Mouse (Mus musculus): ENCODE data around the gene Pgpep1l. TPM values are rescaled to one million over a fixed set of nuclear protein-coding genes. Genes with fewer than 3 reads are reported as not detected.
"Not testable (repeated sequence)": the region's sequence is repeated elsewhere in the genome, so short reads cannot be mapped to it uniquely, and the experiment has no call there.

The Pgpep1l gene
- polyA plus RNA-seq, 1 experiment from 2014 or later: not detected

DNA sequence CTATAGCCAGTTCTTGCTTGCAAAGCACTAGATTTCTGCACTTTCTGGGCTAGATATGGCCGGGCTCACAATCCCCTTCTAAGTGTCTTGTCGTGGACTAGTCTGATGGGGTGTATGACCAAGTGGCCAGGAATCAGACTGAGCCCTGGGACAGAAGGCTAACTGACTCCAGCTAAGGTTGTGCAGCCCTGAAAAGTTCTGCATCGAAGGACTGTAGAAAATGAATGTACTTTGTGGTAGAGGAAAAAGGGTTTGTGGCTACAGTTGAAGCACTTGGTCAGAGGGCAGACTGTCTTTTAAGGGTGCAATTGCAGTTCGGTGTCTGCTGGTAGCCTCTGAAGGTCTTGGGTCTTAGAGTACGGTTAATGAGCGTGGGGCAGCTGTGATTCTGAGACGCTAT is 15.4 kb upstream of the Pgpep1l start:
- Histone ChIP-seq H3K9me3 (no peaks in the 10 kb centered on the region), H3K4me3 (no peak overlapping the region), H3K27me3 (replicated peaks; ENCODE audit: low read depth, poor library complexity, severe bottlenecking) (peaks cover 52% of the 10 kb centered on the region), H3K27ac (replicated peaks) (0 out of 2 replicates have a peak overlapping the region, but pooled peaks have one; percentile 24), H3K36me3 (replicated peaks) (no peaks in the 10 kb centered on the region), H3K4me1 (peaks cover 51% of the 10 kb centered on the region)
- no peak for DNase-seq (ENCODE audit: low spot score)
- WGBS: 85% methylated on average over 7 of the region's 7 CpGs

DNA sequence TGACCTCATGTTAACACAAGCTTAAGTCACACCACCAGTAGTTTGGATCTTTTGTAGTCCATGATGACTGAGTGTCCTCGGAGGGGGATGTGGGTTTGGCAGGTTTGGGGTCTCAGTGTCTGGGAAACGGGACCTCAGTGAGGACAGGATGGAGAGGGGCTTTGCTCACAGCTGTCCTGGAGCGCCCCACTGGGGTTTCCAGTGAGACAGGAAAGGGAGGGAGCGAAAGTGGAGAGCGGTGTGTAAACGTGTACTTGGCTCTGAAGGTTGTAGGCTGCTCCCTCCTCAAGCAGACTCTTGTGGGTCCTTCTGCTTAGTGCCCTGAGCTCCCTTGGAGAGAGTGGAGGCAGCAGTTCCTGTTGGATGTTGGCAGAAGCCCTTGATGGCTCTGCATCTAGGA is 14.9 kb upstream of the Pgpep1l start:
- DNase-seq (ENCODE audit: low spot score): no peak
- Histone ChIP-seq H3K4me1 (peaks cover 50% of the 10 kb centered on the region), H3K4me3 (no peak overlapping the region), H3K9me3 (no peaks in the 10 kb centered on the region), H3K27ac (replicated peaks) (peak overlapping the region; percentile 24; the same call in 1 of the 2 replicates), H3K27me3 (replicated peaks; ENCODE audit: low read depth, poor library complexity, severe bottlenecking) (peaks cover 57% of the 10 kb centered on the region), H3K36me3 (replicated peaks) (no peaks in the 10 kb centered on the region)
- WGBS: 77% methylated on average over 6 of the region's 6 CpGs

DNA sequence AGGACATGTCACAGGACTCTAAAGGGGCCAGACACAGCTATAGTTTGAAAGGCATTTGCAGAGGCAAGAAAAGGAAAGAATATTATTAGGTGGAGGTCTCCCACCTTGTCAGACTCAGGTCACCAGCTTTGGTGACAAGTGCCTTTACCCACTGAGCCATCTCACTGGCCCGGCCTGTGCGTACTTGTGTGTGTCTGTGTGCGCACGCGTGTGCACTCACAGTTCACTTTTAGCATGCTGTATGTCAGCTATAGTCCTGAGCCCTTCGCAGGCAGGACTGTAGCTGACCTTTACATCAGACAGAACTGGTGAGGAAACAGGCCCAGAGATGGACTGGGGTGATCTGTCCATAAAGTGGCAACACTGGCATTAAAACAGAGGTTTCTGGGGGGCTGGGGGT is 14.4 kb upstream of the Pgpep1l start:
- no peak for DNase-seq (ENCODE audit: low spot score)
- Histone ChIP-seq H3K27ac (replicated peaks) (peak overlapping the region; percentile 11; the same call in 1 of the 2 replicates), H3K4me1 (peaks cover 50% of the 10 kb centered on the region), H3K27me3 (replicated peaks; ENCODE audit: low read depth, poor library complexity, severe bottlenecking) (peaks cover 62% of the 10 kb centered on the region), H3K9me3 (no peaks in the 10 kb centered on the region), H3K4me3 (no peak overlapping the region), H3K36me3 (replicated peaks) (no peaks in the 10 kb centered on the region)
- 92% methylated on average over 6 of the region's 6 CpGs for WGBS

DNA sequence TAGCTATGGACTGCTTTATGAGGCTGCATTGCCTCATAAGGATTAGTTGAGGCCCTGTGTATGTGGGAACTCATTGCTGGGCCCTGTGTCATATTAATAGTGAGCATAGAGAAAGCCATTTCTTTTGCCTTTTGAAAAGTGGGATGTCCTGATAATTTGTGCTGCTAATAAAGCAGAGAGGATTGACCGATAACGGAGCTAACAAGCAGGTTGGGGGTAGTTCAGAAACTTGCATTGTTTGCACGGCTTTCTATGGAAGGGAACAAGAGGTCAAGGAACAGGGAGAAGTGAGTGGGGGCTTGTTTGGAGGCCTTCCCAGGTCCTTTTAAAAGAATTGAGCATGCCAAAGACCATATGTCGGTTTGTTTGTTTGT is 13.9 kb upstream of the Pgpep1l start:
- Histone ChIP-seq H3K27ac (replicated peaks) (0 out of 2 replicates have a peak overlapping the region, but pooled peaks have one; percentile 11), H3K9me3 (no peaks in the 10 kb centered on the region), H3K4me1 (peaks cover 48% of the 10 kb centered on the region), H3K27me3 (replicated peaks; ENCODE audit: low read depth, poor library complexity, severe bottlenecking) (peaks cover 65% of the 10 kb centered on the region), H3K4me3 (no peak overlapping the region), H3K36me3 (replicated peaks) (no peaks in the 10 kb centered on the region)
- 57% methylated on average over 4 of the region's 4 CpGs for WGBS
- DNase-seq (ENCODE audit: low spot score): no peak

DNA sequence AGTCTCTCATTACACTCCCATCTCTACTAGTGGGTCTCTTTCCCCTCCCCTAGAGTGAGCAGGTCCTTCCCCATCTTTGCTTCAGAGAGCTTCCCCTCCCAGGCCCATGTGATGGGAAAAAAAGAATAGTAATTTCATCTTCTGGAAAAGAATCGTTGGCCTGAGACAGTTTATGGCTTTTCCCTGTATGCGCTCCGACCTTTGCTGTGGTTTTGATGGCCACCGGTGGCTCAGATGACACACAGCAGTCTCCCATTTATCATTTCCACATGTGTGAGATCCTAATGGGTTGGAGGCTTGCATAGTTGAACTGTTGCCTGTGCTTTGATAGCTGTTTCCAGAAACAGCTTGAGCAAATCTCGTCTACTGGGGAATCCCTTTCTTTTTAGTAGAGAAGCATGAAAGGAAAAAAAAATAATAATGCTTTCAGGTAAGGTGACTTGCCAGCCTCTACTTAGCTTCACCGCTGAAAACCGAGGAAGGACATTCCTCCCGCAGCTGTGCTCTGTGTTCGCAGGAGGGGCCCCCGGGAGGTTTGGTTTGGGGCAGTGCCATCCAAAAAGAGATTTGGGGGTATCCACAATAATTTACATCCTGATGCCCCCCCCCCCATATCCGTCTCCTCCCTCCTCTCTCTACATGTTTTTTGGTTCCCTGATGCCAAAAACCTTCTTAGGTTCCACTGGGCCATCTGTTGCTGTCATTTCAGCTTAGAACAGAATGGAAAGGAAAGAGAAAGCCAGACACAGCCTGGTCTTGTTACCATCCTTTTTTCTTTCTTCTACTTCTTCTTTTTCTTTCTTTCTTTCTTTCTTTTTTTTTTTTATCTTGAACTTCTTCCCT is 13.2 kb upstream of the Pgpep1l start:
- H3K27me3 ChIP-seq (replicated peaks; ENCODE audit: low read depth, poor library complexity, severe bottlenecking): peaks cover 65% of the 10 kb centered on the region
- H3K4me1 ChIP-seq: peaks cover 42% of the 10 kb centered on the region
- no peak overlapping the region for H3K27ac ChIP-seq (replicated peaks)
- peak; percentile 61 for DNase-seq (ENCODE audit: low spot score)
- H3K4me3 ChIP-seq: no peak overlapping the region
- 15% methylated on average over 11 of the region's 11 CpGs for WGBS
- H3K36me3 ChIP-seq (replicated peaks): no peaks in the 10 kb centered on the region
- no peaks in the 10 kb centered on the region for H3K9me3 ChIP-seq

DNA sequence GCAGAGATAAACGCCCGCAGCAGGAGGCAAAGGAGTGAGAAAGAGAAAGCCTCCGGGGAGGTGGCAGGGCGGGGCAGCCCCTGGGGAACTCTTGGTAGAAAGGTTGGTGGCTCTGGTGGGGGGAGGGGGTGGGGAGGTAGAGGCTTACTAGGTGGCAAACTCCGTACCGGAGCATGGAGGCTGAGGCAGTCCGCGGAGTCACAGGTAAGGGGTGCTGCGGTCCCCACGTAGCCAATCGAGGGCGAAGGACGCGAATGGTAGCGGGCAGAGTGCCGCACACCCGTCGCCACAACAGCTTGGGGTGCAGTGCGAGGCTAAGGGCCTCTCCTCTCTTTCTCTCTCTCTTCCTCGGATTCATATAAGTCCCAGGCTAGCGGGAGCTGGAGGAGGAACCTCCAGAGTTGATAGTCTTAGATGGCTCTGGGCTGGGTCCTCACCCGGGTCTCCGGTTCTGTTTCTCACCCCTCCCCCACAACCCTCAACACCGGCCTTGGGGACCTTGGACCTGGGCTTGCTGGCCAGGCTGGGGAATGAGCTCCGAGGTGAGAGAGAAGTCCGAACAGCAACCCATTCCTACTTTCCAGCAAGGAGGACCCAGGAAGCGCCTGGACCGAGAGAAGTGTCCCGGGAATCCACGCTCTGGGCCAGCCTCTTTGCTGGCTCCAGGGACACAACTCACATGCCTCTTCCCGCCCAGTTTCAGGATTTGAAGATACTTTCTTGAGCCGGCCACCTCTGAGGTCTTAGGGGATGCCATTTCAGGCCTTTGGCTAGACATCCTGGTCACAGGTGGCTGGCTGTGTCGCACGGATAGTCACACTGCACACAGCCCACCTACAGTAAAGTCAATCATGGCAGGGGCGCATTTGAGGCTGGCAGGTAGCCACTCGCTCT is 12.1 kb upstream of the Pgpep1l start:
- Histone ChIP-seq H3K36me3 (replicated peaks) (no peaks in the 10 kb centered on the region), H3K4me1 (peaks cover 41% of the 10 kb centered on the region), H3K9me3 (no peaks in the 10 kb centered on the region), H3K4me3 (peak overlapping the region; percentile 55), H3K27ac (replicated peaks) (peak overlapping the region; percentile 71), H3K27me3 (replicated peaks; ENCODE audit: low read depth, poor library complexity, severe bottlenecking) (peaks cover 65% of the 10 kb centered on the region)
- DNase-seq (ENCODE audit: low spot score): peak; percentile 35
- 2% methylated on average over 36 of the region's 36 CpGs for WGBS

DNA sequence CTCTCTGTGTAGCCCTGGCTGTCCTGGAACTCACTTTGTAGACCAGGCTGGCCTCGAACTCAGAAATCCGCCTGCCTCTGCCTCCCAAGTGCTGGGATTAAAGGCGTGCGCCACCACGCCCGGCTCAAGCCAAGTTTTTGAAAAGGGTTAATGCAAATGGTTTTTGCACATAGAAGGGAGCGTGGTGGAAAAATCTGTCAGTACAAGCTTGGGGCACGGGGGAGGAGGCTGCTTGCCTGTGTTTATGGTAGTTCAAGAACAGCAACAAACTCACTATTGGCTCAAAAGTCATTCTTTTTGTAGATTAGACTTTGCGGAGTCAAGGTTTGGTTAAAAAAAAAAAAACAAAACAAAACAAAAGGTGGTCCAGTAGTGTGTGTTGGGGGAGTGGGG is 11.4 kb upstream of the Pgpep1l start:
- H3K36me3 ChIP-seq (replicated peaks); H3K9me3 ChIP-seq: not testable (repeated sequence)
- Histone ChIP-seq H3K27me3 (replicated peaks; ENCODE audit: low read depth, poor library complexity, severe bottlenecking) (peaks cover 65% of the 10 kb centered on the region), H3K4me1 (peaks cover 41% of the 10 kb centered on the region), H3K27ac (replicated peaks) (peak overlapping the region; percentile 71), H3K4me3 (peak overlapping the region; percentile 55)
- peak; percentile 7 for DNase-seq (ENCODE audit: low spot score)
- WGBS: 47% methylated on average over 9 of the region's 9 CpGs

DNA sequence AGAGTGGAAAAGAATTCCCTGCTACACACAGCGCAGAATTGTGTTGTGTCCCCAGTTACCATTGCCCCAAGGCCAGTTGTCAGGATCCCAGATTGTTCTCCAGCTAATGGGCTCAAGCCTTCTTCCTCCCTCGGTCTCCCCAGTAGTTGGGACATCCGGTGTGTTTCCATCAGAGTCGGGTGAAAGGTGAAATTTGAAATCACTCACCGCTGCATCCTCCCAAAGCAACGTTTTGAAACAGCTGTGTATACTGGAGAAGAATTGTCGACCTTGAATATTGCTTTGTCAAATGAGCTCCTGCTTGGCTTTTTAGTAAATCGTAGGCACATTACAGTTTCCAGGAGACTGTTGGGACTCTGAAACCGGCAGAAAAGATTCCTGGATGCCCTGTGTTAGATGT is 10.9 kb upstream of the Pgpep1l start:
- H3K27ac ChIP-seq (replicated peaks): no peak overlapping the region
- H3K9me3 ChIP-seq: no peaks in the 10 kb centered on the region
- peak; percentile 10 for DNase-seq (ENCODE audit: low spot score)
- no peak overlapping the region for H3K4me3 ChIP-seq
- peaks cover 41% of the 10 kb centered on the region for H3K4me1 ChIP-seq
- H3K27me3 ChIP-seq (replicated peaks; ENCODE audit: low read depth, poor library complexity, severe bottlenecking): peaks cover 63% of the 10 kb centered on the region
- 59% methylated on average over 9 of the region's 9 CpGs for WGBS
- H3K36me3 ChIP-seq (replicated peaks): no peaks in the 10 kb centered on the region

DNA sequence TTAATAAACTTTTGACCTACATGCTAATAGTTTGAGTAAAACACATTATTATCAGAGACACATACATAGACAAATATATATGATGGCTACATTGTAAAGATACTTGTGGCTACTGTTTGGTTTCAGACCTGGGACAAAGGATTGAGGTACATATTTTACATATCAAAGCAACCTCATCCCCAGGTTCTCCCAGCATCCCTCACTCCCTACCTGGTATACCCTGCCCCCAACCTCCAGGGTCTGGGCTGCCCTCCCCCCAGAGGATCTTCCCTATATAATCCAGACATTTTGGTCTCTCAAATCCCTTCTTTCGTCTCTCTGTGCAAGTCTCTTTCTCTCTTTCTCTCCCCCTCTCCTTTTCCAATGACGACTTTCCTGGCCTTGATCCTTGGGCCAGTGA is 10.2 kb upstream of the Pgpep1l start:
- 55% methylated on average over 2 of the region's 2 CpGs for WGBS
- Histone ChIP-seq H3K9me3 (no peaks in the 10 kb centered on the region), H3K36me3 (replicated peaks) (no peaks in the 10 kb centered on the region), H3K4me3 (no peak overlapping the region), H3K27me3 (replicated peaks; ENCODE audit: low read depth, poor library complexity, severe bottlenecking) (peaks cover 57% of the 10 kb centered on the region), H3K27ac (replicated peaks) (no peak overlapping the region), H3K4me1 (peaks cover 38% of the 10 kb centered on the region)
- DNase-seq (ENCODE audit: low spot score): no peak

DNA sequence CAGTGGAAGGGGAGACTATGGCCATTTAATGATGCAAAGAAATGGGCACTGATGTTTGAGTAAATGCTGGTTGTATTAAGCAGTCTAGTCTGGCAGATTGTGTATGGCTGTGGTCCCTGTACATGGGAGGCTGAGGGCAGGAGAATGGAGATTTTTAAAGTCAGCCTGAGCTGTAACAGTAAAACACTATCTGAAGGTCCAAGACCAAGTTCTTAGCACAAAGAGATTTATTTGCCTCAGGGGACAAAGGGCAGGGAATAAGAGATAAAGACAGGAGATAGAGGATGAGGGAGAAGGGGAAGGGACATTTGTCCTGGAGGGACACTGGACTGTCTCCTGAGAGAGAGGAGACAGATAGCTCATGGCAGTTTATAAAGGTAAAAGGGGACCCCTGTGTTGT is 9.5 kb upstream of the Pgpep1l start, which contains the start of gene Fam169b:
Fam169b (plus strand) TSS at position 325 of the 400 bp plus-strand sequence.
- no peak within 1 kb of the TSS for H3K27ac ChIP-seq (replicated peaks)
- H3K9me3 ChIP-seq: no peaks in the 10 kb centered on the region
- H3K27me3 ChIP-seq (replicated peaks; ENCODE audit: low read depth, poor library complexity, severe bottlenecking): peaks cover 50% of the 10 kb centered on the region
- no peak for DNase-seq (ENCODE audit: low spot score)
- H3K4me3 ChIP-seq: no peak within 1 kb of the TSS
- no peaks in the 10 kb centered on the region for H3K36me3 ChIP-seq (replicated peaks)
- peaks cover 34% of the 10 kb centered on the region for H3K4me1 ChIP-seq

DNA sequence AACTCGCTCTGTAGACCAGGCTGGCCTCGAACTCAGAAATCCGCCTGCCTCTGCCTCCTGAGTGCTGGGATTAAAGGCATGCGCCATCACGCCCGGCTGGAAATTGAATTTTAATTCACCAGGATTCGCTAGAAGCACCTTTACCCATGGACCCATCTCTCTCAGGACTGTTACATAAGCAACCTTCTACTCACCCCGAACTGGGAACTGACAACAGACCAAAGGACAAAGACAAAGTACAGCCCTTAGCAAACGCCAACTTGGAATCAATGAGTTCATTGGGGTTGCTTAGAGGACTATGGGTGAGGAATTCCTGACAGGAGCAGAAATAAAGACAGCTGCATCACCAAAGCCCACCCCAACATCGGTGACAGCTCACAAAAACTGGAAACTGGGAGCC is 8.6 kb upstream of the Pgpep1l start:
- no peak for DNase-seq (ENCODE audit: low spot score)
- whole genome bisulfite sequencing: 90% methylated on average over 10 of the region's 10 CpGs
- H3K36me3 ChIP-seq (replicated peaks): no peaks in the 10 kb centered on the region
- no peak overlapping the region for H3K4me3 ChIP-seq
- no peak overlapping the region for H3K27ac ChIP-seq (replicated peaks)
- H3K9me3 ChIP-seq: no peaks in the 10 kb centered on the region
- peaks cover 27% of the 10 kb centered on the region for H3K4me1 ChIP-seq
- peaks cover 43% of the 10 kb centered on the region for H3K27me3 ChIP-seq (replicated peaks; ENCODE audit: low read depth, poor library complexity, severe bottlenecking)

DNA sequence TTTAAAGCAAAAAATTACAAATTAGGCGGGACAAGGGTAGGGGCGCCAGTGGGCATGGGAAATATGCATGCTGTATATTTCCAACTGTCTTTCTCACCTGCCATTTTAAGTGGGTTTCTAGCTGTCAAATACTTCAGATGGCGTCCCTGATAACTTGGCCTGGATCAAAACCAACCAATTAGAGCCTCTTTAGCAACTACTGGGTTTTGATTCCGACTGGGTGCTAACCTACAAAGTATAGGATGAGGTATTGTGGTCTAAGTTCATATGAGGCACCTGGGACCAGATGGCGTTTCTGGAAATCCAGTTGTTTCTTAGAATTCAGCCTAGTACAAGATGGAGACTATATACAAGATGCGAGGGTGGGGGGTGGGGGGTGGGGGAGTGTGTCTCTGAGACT is 7.8 kb upstream of the Pgpep1l start:
- Histone ChIP-seq H3K4me3 (no peak overlapping the region), H3K27me3 (replicated peaks; ENCODE audit: low read depth, poor library complexity, severe bottlenecking) (peaks cover 35% of the 10 kb centered on the region), H3K4me1 (peaks cover 25% of the 10 kb centered on the region), H3K27ac (replicated peaks) (no peak overlapping the region), H3K9me3 (no peaks in the 10 kb centered on the region), H3K36me3 (replicated peaks) (no peaks in the 10 kb centered on the region)
- WGBS: 90% methylated on average over 6 of the region's 6 CpGs
- no peak for DNase-seq (ENCODE audit: low spot score)

Measured in embryonic facial prominence, embryonic 10.5 days (tissue).